Mouse (Mus musculus) MEL (cell line): Measurements from ENCODE around the gene Hdgfl2. TPM values are rescaled to one million over a fixed set of nuclear protein-coding genes. Genes with fewer than 3 reads are reported as not detected.

ENCODE experiments used
- DNase-seq: peaks from one replicate; pipeline ENCODE4 v3.0.0; 2011; ENCODE audit warnings: low read depth, low spot score
- H3K27ac ChIP-seq: 2 replicates; pipeline ENCODE4 v1.5.1; 2012; ENCODE audit warnings: low read depth, mild to moderate bottlenecking, control low read depth, low read length, moderate library complexity; ENCODE audit not compliant: control insufficient read depth
- H3K27me3 ChIP-seq, 2 experiments: fragments of 150-350 bp in 1 of 2; sonication (generic) in 1 of 2; 2 replicates each; pipeline ENCODE4 v1.6.1; 2012; ENCODE audit warnings: low read length in 2 of 2, mild to moderate bottlenecking in 2 of 2, improper control_type of control experiment in 1 of 2, moderate library complexity in 1 of 2; ENCODE audit not compliant: insufficient read depth in 2 of 2, control insufficient read depth in 1 of 2
- H3K36me3 ChIP-seq, 2 experiments: 2 replicates each; pipeline ENCODE4 v1.6.1; 2012 to 2014; ENCODE audit warnings: low read length in 2 of 2, improper control_type of control experiment in 1 of 2, inconsistent platforms in 1 of 2, mild to moderate bottlenecking in 1 of 2; ENCODE audit not compliant: insufficient read depth in 2 of 2, control insufficient read depth in 1 of 2
- H3K4me1 ChIP-seq, 2 experiments: fragments of 150-350 bp in 1 of 2; sonication (generic) in 1 of 2; 2 replicates each; pipeline ENCODE4 v1.6.1; 2012; ENCODE audit warnings: low read length in 2 of 2, improper control_type of control experiment in 1 of 2, mild to moderate bottlenecking in 1 of 2; ENCODE audit not compliant: insufficient read depth in 2 of 2, control insufficient read depth in 1 of 2
- H3K4me3 ChIP-seq, 2 experiments: fragments of 150-350 bp in 1 of 2; sonication (generic) in 1 of 2; 2 replicates each; pipeline ENCODE4 v1.5.1; 2012; ENCODE audit warnings: low read depth in 2 of 2, low read length in 2 of 2, mild to moderate bottlenecking in 2 of 2, moderate library complexity in 2 of 2, control low read depth in 1 of 2, improper control_type of control experiment in 1 of 2; ENCODE audit not compliant: control insufficient read depth in 1 of 2, insufficient read depth in 1 of 2
- H3K79me2 ChIP-seq: 2 replicates; pipeline ENCODE4 v1.6.1; 2012; ENCODE audit warnings: mild to moderate bottlenecking, low read length, moderate library complexity; ENCODE audit not compliant: control insufficient read depth, poor library complexity, insufficient read depth
- H3K9ac ChIP-seq: 2 replicates; pipeline ENCODE4 v1.6.1; 2012; ENCODE audit warnings: low read depth, mild to moderate bottlenecking, control low read depth, low read length, moderate library complexity; ENCODE audit not compliant: control insufficient read depth, poor library complexity, severe bottlenecking
- H3K9me3 ChIP-seq: fragments of 150-350 bp; sonication (generic); replicated peaks from 2 replicates; pipeline ENCODE4 v1.6.1; 2012; ENCODE audit warnings: mild to moderate bottlenecking, low read length, improper control_type of control experiment, moderate library complexity; ENCODE audit not compliant: insufficient read depth
- BHLHE40 ChIP-seq: IDR thresholded peaks from 2 replicates; pipeline ENCODE4 v1.6.1; 2012; ENCODE audit warnings: low read depth, mild to moderate bottlenecking, inconsistent platforms, low read length, improper control_type of control experiment, borderline replicate concordance
- CHD1 ChIP-seq: IDR thresholded peaks from 2 replicates; pipeline ENCODE4 v1.6.1; 2012; ENCODE audit warnings: low read depth, mild to moderate bottlenecking, inconsistent platforms, low read length, improper control_type of control experiment
- CTCF ChIP-seq, 3 experiments: IDR thresholded peaks in 2 of 3; conservative IDR thresholded peaks in 1 of 3; 2 replicates each; pipeline ENCODE4 v1.5.1; 2011 to 2012; ENCODE audit warnings: low read length in 3 of 3, low read depth in 2 of 3, mild to moderate bottlenecking in 2 of 3, improper control_type of control experiment in 1 of 3, inconsistent platforms in 1 of 3, mixed read lengths in 1 of 3, moderate library complexity in 1 of 3; ENCODE audit not compliant: control insufficient read depth in 1 of 3, insufficient read depth in 1 of 3, poor library complexity in 1 of 3, severe bottlenecking in 1 of 3
- ELF1 ChIP-seq: IDR thresholded peaks from 2 replicates; pipeline ENCODE4 v1.6.1; 2014; ENCODE audit warnings: low read depth, mild to moderate bottlenecking, inconsistent platforms, low read length, improper control_type of control experiment, moderate library complexity
- EP300 ChIP-seq, 2 experiments: IDR thresholded peaks; 2 replicates each; pipeline ENCODE4 v1.6.1; 2011; ENCODE audit warnings: improper control_type of control experiment in 2 of 2, low read length in 2 of 2, low read depth in 1 of 2, mild to moderate bottlenecking in 1 of 2
- ETS1 ChIP-seq: IDR thresholded peaks from 2 replicates; pipeline ENCODE4 v1.6.1; 2012; ENCODE audit warnings: low read depth, mild to moderate bottlenecking, inconsistent platforms, low read length, improper control_type of control experiment, moderate library complexity
- KAT2A ChIP-seq: conservative IDR thresholded peaks from 2 replicates; pipeline ENCODE4 v1.6.1; 2012; ENCODE audit warnings: low read depth, low read length, improper control_type of control experiment, inconsistent platforms
- MAX ChIP-seq: IDR thresholded peaks from 2 replicates; pipeline ENCODE4 v1.6.1; 2011; ENCODE audit warnings: low read length, improper control_type of control experiment
- MAZ ChIP-seq: IDR thresholded peaks from 2 replicates; pipeline ENCODE4 v1.6.1; 2012; ENCODE audit warnings: low read depth, mild to moderate bottlenecking, inconsistent platforms, low read length, improper control_type of control experiment
- MYB ChIP-seq: IDR thresholded peaks from 2 replicates; pipeline ENCODE4 v1.6.1; 2011; ENCODE audit warnings: mild to moderate bottlenecking, low read depth, low read length, improper control_type of control experiment
- MYC ChIP-seq: IDR thresholded peaks from 2 replicates; pipeline ENCODE4 v1.6.1; 2011; ENCODE audit warnings: low read depth, mild to moderate bottlenecking, low read length, improper control_type of control experiment, moderate library complexity
- NRF1 ChIP-seq: IDR thresholded peaks from 2 replicates; pipeline ENCODE4 v1.6.1; 2014; ENCODE audit warnings: low read depth, mild to moderate bottlenecking, inconsistent platforms, low read length, improper control_type of control experiment, moderate library complexity; ENCODE audit not compliant: poor library complexity, insufficient read depth, severe bottlenecking
- POLR2AphosphoS5 ChIP-seq: IDR thresholded peaks from 2 replicates; pipeline ENCODE4 v1.6.1; 2012; ENCODE audit warnings: low read depth, borderline replicate concordance, mild to moderate bottlenecking, inconsistent platforms, low read length, moderate library complexity, mixed read lengths
- SIN3A ChIP-seq: IDR thresholded peaks from 2 replicates; pipeline ENCODE4 v1.6.1; 2012; ENCODE audit warnings: low read length, improper control_type of control experiment, inconsistent platforms
- SMC3 ChIP-seq: IDR thresholded peaks from 2 replicates; pipeline ENCODE4 v1.6.1; 2011; ENCODE audit warnings: low read depth, low read length, improper control_type of control experiment
- TBP ChIP-seq: IDR thresholded peaks from 2 replicates; pipeline ENCODE4 v1.8.0; 2011; ENCODE audit warnings: low read depth, low read length, improper control_type of control experiment
- USF2 ChIP-seq, 2 experiments: IDR thresholded peaks; 2 replicates each; pipeline ENCODE4 v1.6.1; 2011 to 2012; ENCODE audit warnings: improper control_type of control experiment in 2 of 2, low read length in 2 of 2, borderline replicate concordance in 1 of 2, inconsistent platforms in 1 of 2, low read depth in 1 of 2, mild to moderate bottlenecking in 1 of 2; ENCODE audit not compliant: insufficient read depth in 1 of 2
- ZC3H11A ChIP-seq: IDR thresholded peaks from 2 replicates; pipeline ENCODE4 v1.6.1; 2012; ENCODE audit warnings: low read depth, mild to moderate bottlenecking, inconsistent platforms, low read length, improper control_type of control experiment
- ZMIZ1 ChIP-seq: IDR thresholded peaks from 2 replicates; pipeline ENCODE4 v1.6.1; 2012; ENCODE audit warnings: low read depth, mild to moderate bottlenecking, inconsistent platforms, low read length, improper control_type of control experiment, moderate library complexity
- ZNF384 ChIP-seq: IDR thresholded peaks from 2 replicates; pipeline ENCODE4 v1.6.1; 2012; ENCODE audit warnings: low read depth, mild to moderate bottlenecking, inconsistent platforms, low read length, improper control_type of control experiment
- polyA plus RNA-seq, 2 experiments: library from polyadenylated mRNA; stranded (reverse) in 1 of 2; unstranded in 1 of 2; fragments of >175 nt in 1 of 2; fragments of >200 nt in 1 of 2; gene quantifications; 2 replicates each; pipeline versions ENCODE4 v1.2.1 to v1.2.4; 2012; ENCODE audit warnings: low replicate concordance in 2 of 2, low read depth in 1 of 2; ENCODE audit not compliant: insufficient read length in 2 of 2, insufficient read depth in 1 of 2, missing spikeins in 1 of 2
- total RNA-seq: library from RNA; depleted of rRNA; stranded (reverse); fragments of 300-350 nt; gene quantifications from 2 replicates; pipeline ENCODE4 v1.2.3, GENCODE M21; 2012

Hdgfl2 gene
- total and polyA plus RNA-seq, 3 experiments: 71.9 to 132 TPM; not detected in 1

DNA sequence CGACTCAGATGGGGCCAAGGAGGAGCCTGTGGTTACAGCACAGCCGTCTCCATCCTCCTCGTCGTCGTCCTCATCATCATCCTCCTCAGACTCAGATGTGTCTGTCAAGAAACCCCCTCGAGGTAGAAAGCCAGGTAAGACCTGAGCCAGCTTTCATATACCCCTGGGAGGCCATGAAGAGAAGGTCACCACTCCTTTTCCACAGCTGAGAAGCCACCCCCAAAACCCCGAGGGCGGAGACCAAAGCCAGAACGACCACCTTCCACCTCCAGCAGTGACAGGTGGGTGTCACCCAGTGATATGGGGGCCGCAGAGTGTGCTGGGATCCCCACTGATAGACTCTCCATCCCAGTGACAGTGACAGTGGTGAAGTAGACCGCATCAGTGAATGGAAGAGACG, 17.4 kb downstream of the Hdgfl2 start:
- no peaks in the 10 kb centered on the region for H3K79me2 ChIP-seq

DNA sequence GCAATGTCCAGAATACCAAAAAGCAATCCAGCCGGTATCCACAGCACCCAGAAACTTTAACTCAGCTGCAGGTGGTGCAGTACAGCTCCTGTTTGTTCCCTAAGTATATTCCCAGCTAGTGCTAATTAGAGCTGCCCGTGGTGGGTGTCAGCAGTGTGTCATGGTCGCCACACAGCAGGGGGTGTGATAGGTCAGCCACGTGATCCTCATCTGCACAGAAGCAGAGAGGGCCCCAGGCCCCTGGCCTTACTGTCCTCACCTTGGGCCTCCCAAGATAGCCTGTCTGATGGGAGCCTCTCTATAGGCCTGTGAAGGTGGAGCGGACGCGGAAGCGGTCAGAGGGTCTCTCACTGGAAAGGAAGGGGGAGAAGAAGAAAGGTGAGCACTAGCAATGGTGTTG, 18.7 kb downstream of the Hdgfl2 start:
- no peaks in the 10 kb centered on the region for H3K4me1 ChIP-seq
- TF ChIP-seq MAZ (no peak), MAX (no peak), USF2 (IDR thresholded peaks at IDR 0.05; ENCODE audit: borderline replicate concordance in 1 of 2, insufficient read depth in 1 of 2, low read depth in 1 of 2, low read length in 2 of 2) (no peak)
- H3K9me3 ChIP-seq: no peaks in the 10 kb centered on the region
- H3K27ac ChIP-seq: no peak overlapping the region
- peaks cover 0 to 5% of the 10 kb centered on the region in 2 experiments; a peak in 2 of 4 replicates for H3K36me3 ChIP-seq
- DNase-seq: no peak
- H3K9ac ChIP-seq: no peak overlapping the region
- H3K27me3 ChIP-seq: no peaks in the 10 kb centered on the region
- no peaks in the 10 kb centered on the region for H3K79me2 ChIP-seq
- no peak overlapping the region for H3K4me3 ChIP-seq

More for the DNA sequence above, 17.4 kb downstream of the Hdgfl2 start:
- DNase-seq: no peak
- no peak overlapping the region for H3K9ac ChIP-seq
- no peak overlapping the region for H3K4me3 ChIP-seq
- no peak overlapping the region for H3K27ac ChIP-seq
- H3K4me1 ChIP-seq: no peaks in the 10 kb centered on the region
- peaks cover 0 to 5% of the 10 kb centered on the region in 2 experiments; a peak in 2 of 4 replicates for H3K36me3 ChIP-seq
- TF ChIP-seq MYB: no peak
- TF ChIP-seq ZMIZ1: no peak
- TF ChIP-seq ETS1: no peak
- no peaks in the 10 kb centered on the region for H3K27me3 ChIP-seq
- no peaks in the 10 kb centered on the region for H3K9me3 ChIP-seq

DNA sequence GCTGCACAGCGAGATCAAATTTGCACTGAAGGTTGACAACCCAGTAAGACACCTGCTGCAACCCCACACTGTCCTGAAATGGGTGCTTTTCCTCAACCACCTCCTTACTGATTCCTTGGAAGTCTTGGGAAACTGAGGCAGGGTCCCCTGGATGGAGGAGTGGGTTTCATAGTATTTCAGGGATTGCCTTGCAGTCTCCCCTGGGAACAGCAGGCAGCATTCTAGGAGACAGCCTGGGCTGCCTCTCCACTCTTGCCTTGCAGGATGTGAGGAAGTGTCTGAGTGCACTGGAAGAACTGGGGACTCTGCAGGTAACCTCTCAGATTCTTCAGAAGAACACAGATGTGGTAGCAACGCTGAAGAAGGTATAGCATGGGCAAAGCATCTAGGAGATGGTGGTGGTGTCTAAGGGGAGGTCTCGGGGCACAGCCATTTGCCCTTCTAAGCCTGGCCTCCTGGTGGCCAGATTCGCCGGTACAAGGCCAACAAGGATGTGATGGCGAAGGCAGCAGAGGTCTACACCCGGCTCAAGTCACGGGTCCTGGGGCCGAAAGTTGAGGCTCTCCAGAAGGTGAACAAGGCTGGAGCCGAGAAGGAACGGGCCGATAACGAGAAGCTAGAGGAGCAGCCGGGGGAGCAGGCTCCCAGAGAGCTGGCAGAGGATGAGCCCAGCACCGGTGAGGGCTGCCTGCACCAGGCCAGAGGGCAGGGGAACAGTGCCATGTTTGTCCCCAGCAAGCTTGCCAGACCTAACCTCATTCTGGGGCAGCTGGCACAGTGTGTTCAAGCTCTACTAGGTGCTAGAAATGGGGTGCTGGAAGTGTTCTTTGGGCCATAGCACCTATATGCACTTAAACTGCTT, 19.5 kb downstream of the Hdgfl2 start:
- Histone ChIP-seq H3K4me3 (no peak overlapping the region), H3K9me3 (no peaks in the 10 kb centered on the region), H3K79me2 (no peaks in the 10 kb centered on the region), H3K27ac (no peak overlapping the region), H3K4me1 (no peaks in the 10 kb centered on the region), H3K36me3 (peaks cover 0 to 5% of the 10 kb centered on the region in 2 experiments; a peak in 2 of 4 replicates), H3K27me3 (no peaks in the 10 kb centered on the region), H3K9ac (no peak overlapping the region)
- no peak for DNase-seq
- TF ChIP-seq TBP: no peak
- no peak for TF ChIP-seq EP300 (IDR thresholded peaks at IDR 0.05; ENCODE audit: low read depth in 1 of 2, low read length in 2 of 2)
- no peak for TF ChIP-seq CHD1
- peak; percentile 14 to 33 (median 16); a peak in 4 of 6 replicates for TF ChIP-seq CTCF (IDR thresholded peaks at IDR 0.05 in 2 of 3, conservative IDR thresholded peaks at IDR 0.05 in 1 of 3; ENCODE audit: control insufficient read depth in 1 of 3, insufficient read depth in 1 of 3, low read depth in 2 of 3, low read length in 3 of 3, poor library complexity in 1 of 3, severe bottlenecking in 1 of 3)
- TF ChIP-seq BHLHE40: no peak
- no peak for TF ChIP-seq ZC3H11A
- TF ChIP-seq SMC3: 0 out of 2 replicates have a peak, but pooled peaks have one; percentile 9
- no peak for TF ChIP-seq ELF1
- no peak for TF ChIP-seq SIN3A
- TF ChIP-seq MYC: no peak
- no peak for TF ChIP-seq MYB
- TF ChIP-seq ZNF384: no peak
- TF ChIP-seq NRF1: no peak
- TF ChIP-seq KAT2A: no peak
- no peak for TF ChIP-seq POLR2AphosphoS5
- no peak for TF ChIP-seq ETS1
